Mouse (Mus musculus) ES-E14 (cell line): ENCODE measurements at regions not wholly inside any gene's neighbourhood (a gene's known extent, or its start where the extent isn't known, plus 50 kb on each side); places are given as distances from the start of the nearest gene placed in this dataset.

Experiments used
- DNase-seq: peaks from one replicate; pipeline ENCODE4 v3.0.0-alpha.2; 2013; ENCODE audit warnings: low read depth, low spot score
- H3K27ac ChIP-seq: 2 replicates; pipeline ENCODE4 v1.5.1; 2012; ENCODE audit warnings: low read depth, mild to moderate bottlenecking, low read length, moderate library complexity, mixed read lengths; ENCODE audit not compliant: poor library complexity, insufficient read depth, severe bottlenecking
- H3K36me3 ChIP-seq: 2 replicates; pipeline ENCODE4 v1.6.1; 2012; ENCODE audit warnings: mild to moderate bottlenecking, low read length, moderate library complexity, mixed read lengths; ENCODE audit not compliant: control insufficient read depth, poor library complexity, insufficient read depth, severe bottlenecking
- H3K4me1 ChIP-seq, 2 experiments: fragments of 150-350 bp in 1 of 2; sonication (generic) in 1 of 2; 2 replicates each; pipeline ENCODE4 v1.6.1; 2012; ENCODE audit warnings: low read length in 2 of 2, mild to moderate bottlenecking in 1 of 2, mixed read lengths in 1 of 2; ENCODE audit not compliant: control insufficient read depth in 2 of 2, insufficient read depth in 2 of 2, poor library complexity in 1 of 2
- H3K4me3 ChIP-seq, 2 experiments: fragments of 150-350 bp in 1 of 2; sonication (generic) in 1 of 2; 2 replicates each; pipeline ENCODE4 v1.5.1; 2012; ENCODE audit warnings: low read length in 2 of 2, low read depth in 1 of 2, mild to moderate bottlenecking in 1 of 2, mixed read lengths in 1 of 2; ENCODE audit not compliant: insufficient read depth in 1 of 2, poor library complexity in 1 of 2, severe bottlenecking in 1 of 2
- H3K9ac ChIP-seq: 2 replicates; pipeline ENCODE4 v1.6.1; 2012; ENCODE audit warnings: low read depth, mild to moderate bottlenecking, low read length, mixed read lengths; ENCODE audit not compliant: poor library complexity, insufficient read depth, severe bottlenecking
- H3K9me3 ChIP-seq: fragments of 150-350 bp; sonication (generic); 2 replicates; pipeline ENCODE4 v1.6.1; 2012; ENCODE audit warnings: low read depth, mild to moderate bottlenecking, low read length; ENCODE audit not compliant: control insufficient read depth, insufficient read depth
- CHD2 ChIP-seq: IDR thresholded peaks from 2 replicates; pipeline ENCODE4 v1.6.1; 2014; ENCODE audit warnings: mild to moderate bottlenecking, low read depth, low read length, inconsistent platforms
- HCFC1 ChIP-seq: IDR thresholded peaks from 2 replicates; pipeline ENCODE4 v1.6.1; 2012; ENCODE audit warnings: low read length, inconsistent platforms, borderline replicate concordance; ENCODE audit not compliant: insufficient read depth
- MAFK ChIP-seq: IDR thresholded peaks from 2 replicates; pipeline ENCODE4 v1.6.1; 2014; ENCODE audit warnings: mild to moderate bottlenecking, low read depth, low read length, inconsistent platforms; ENCODE audit not compliant: insufficient read depth
- ZC3H11A ChIP-seq: IDR thresholded peaks from 2 replicates; pipeline ENCODE4 v1.6.1; 2012; ENCODE audit warnings: low read depth, mild to moderate bottlenecking, inconsistent platforms, low read length, borderline replicate concordance
- ZNF384 ChIP-seq: IDR thresholded peaks from 2 replicates; pipeline ENCODE4 v1.6.1; 2012; ENCODE audit warnings: low read depth, low read length, inconsistent platforms
- in situ Hi-C, 2 experiments: fragments of 600-800 bp; cut with MboI; formaldehyde crosslinking; loops; one replicate each; pipeline ENCODE4 v1.15.1; 2025; ENCODE audit warnings: low sequenced_read_pairs in 2 of 2, inconsistent platforms in 1 of 2; ENCODE audit not compliant: unreplicated experiment in 2 of 2

DNA sequence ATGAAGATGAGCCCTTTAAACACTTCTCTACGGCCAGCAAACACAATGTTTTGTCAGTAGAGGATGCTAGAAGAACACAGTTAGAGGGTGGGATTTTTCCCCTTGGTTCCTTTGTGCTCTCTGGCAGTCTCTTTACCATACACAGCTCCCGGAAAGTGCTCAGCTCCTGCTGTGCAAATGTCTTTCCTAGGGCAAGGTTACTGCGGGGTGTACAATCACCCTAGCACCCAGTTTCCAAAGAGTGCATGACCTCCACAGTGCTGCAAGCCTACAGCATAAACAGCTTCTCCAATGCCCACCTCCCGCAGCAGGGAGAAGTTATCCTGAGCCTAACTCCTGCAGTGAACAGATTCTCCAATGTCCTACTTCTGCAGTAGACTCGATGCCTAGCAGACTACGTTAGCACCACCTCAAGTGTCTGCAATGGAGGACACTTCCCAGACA is 366.4 kb downstream of the Pbx1 start:
- DNase-seq, result peak; percentile 20
- Histone ChIP-seq H3K4me3 (no peak overlapping the region), H3K4me1 (peaks cover 0 to 5% of the 10 kb centered on the region in 2 experiments; a peak in 2 of 4 replicates), H3K9ac (no peak overlapping the region), H3K9me3 (no peaks in the 10 kb centered on the region), H3K27ac (no peak overlapping the region), H3K36me3 (no peaks in the 10 kb centered on the region)
- TF ChIP-seq CHD2 (no peak), MAFK (no peak), HCFC1 (no peak)
- in situ Hi-C loops, result no loop called here

DNA sequence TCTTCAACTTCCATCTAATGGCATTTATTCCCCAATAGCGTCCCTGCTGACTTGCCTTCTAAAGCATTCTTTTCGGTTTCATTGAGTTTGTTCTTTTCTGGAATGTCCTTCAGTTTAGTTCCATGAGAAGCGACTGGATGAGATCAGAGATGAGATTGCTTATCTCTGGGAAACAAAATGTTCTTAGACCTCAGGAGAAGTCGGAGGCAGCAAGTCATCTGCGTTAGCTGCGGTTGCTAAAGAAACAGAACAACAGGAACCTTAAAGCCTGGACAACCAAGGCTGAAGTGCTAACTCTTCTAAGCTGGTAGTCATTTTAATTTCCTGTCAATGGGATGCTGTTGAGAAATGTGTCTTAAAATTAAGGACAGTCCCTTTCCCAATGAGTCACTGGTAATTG is 365.3 kb downstream of the Pbx1 start:
- H3K9ac ChIP-seq, result no peak overlapping the region
- peaks cover 0 to 5% of the 10 kb centered on the region in 2 experiments; a peak in 2 of 4 replicates for H3K4me1 ChIP-seq
- no peak overlapping the region for H3K27ac ChIP-seq
- in situ Hi-C loops, result no loop called here
- no peak overlapping the region for H3K4me3 ChIP-seq
- no peaks in the 10 kb centered on the region for H3K36me3 ChIP-seq
- TF ChIP-seq ZC3H11A (no peak), HCFC1 (no peak), CHD2 (no peak), MAFK (no peak), ZNF384 (no peak)
- H3K9me3 ChIP-seq, result no peaks in the 10 kb centered on the region
- no peak for DNase-seq

DNA sequence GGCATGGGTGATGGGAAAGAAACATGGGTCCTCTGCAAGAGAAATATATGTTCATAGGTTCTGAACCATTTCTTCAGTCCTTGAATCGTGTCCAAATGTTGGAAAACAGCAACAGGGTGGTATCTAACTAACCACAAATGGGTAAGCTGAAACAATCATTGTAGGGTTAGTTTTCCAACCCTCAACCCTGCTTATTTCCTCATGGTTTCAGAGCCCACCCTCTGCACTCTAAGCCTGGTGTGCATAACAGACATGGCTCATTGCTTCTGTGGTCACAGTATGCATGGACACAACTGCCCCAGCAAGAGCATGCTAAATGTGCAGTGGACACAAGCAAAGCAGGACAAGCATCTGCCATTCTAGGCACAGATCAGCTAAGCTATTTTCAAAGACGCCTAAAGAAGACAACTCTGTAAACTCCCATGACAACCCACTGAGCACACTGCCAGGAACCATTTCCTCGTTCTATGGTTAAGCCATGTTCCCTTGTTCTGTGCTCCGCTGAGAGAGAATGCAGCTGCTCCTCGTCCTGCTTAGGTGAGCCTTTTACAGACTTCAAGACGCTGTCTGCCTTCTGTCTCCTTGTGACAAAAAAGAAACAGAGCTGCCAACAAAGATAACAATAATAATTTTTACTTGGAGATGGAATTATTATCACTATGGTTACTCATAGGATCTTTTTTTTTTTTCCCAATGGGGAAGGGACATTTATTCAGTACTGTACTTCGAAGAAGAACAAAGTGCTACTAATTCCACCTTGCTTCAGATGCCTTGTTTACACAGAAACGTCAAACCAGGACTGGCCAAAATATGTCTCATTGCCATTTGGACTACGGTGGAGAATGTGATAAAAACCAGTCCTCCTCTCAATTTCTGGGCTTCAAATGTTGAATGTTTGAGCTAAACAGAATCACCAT is 363.8 kb downstream of the Pbx1 start:
- Histone ChIP-seq H3K27ac (no peak overlapping the region), H3K36me3 (no peaks in the 10 kb centered on the region), H3K4me1 (peaks cover 0 to 5% of the 10 kb centered on the region in 2 experiments; a peak in 2 of 4 replicates), H3K9me3 (no peaks in the 10 kb centered on the region), H3K4me3 (no peak overlapping the region), H3K9ac (no peak overlapping the region)
- in situ Hi-C loops, result no loop called here
- no peak for DNase-seq
- TF ChIP-seq HCFC1, result no peak
- TF ChIP-seq MAFK, result no peak
- no peak for TF ChIP-seq ZC3H11A
- no peak for TF ChIP-seq CHD2

DNA sequence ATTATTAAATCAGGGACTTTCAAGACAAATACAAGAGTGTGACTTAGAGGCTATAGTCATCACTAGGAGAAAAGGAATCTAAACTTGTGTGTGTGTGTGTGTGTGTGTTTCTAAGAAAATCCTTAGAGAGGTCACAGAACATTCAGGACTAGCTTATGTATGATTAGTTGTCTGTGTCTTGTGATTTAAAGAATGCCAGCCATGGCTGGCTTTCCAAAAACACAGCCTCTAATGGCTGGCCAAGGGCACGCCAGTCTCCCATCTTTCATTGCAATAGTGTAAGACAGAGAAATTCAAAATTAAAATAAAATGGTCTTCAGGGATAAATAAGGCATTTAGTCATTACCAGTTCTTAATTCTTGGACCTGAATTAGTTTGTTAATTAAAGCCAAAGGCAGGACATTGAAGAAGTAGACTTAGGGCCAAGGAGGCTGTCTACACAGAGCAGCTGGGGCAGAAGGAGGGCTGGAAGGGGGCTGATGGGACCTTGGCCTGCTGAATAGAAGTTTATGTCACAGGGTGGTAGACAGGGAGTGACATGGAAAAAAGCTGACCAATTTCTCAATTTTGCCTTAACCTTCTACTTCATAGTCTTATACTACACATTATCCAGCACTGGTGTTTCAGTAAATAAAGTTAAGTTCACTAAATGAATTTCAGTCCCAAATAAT is 363.0 kb downstream of the Pbx1 start:
- Histone ChIP-seq H3K9ac (no peak overlapping the region), H3K36me3 (no peaks in the 10 kb centered on the region), H3K9me3 (no peaks in the 10 kb centered on the region), H3K27ac (no peak overlapping the region), H3K4me1 (peaks cover 0 to 5% of the 10 kb centered on the region in 2 experiments; a peak in 2 of 4 replicates), H3K4me3 (no peak overlapping the region)
- in situ Hi-C loops, result no loop called here
- TF ChIP-seq MAFK (no peak), ZC3H11A (no peak), ZNF384 (no peak), HCFC1 (no peak), CHD2 (no peak)
- no peak for DNase-seq
